Mouse (Mus musculus): ENCODE results near the gene Traf3. TPM values are rescaled to one million over a fixed set of nuclear protein-coding genes. Genes with fewer than 3 reads are reported as not detected.

The Traf3 gene
- total RNA-seq, 2 experiments from 2014 or later = 20.6 to 26.6 TPM

- DNase-seq = no peak
Measured at GRCm38 (mm10) chr12:111311775-111312174, 145.6 kb downstream of the Traf3 start.

- DNase-seq = no peak
Measured at GRCm38 (mm10) chr12:111314273-111314672, 148.1 kb downstream of the Traf3 start.

Other genes with a start within 250 kb of the Traf3 start
- 100 to 1,000 TPM in 1 of 2 experiments, 10 to 100 TPM in 1; 20.3 to 102 TPM for gene Ankrd9, start 187.3 kb upstream of the Traf3 start, total RNA-seq (2021)
- gene Rcor1, start 127.0 kb upstream of the Traf3 start, total RNA-seq (2021) = 10 to 100 TPM; 14.3 to 19.4 TPM
- gene 4930595D18Rik, start 18.1 kb downstream of the Traf3 start, total RNA-seq (2021) = under 1 TPM; 0.31 to 0.45 TPM
- gene Amn, start 104.7 kb downstream of the Traf3 start, total RNA-seq (2021) = under 1 TPM in 1 of 2 experiments, not detected in 1; 0.34 TPM
- 10 to 100 TPM; 48.3 to 55.8 TPM for gene Cdc42bpb, start 211.3 kb downstream of the Traf3 start, total RNA-seq (2021)
- gene Lbhd2, start 240.4 kb downstream of the Traf3 start, total RNA-seq (2021) = under 1 TPM in 1 of 2 experiments, not detected in 1; 0.70 TPM